In genomic region chr9:60234233-60235115, GRCm38 (mm10) we compare ENCODE assay signal across 8 mouse cellular contexts.
DNase-seq lines count a peak whose midpoint lies in the region; ATAC-seq and TF ChIP-seq lines count a peak whose summit lies in the region.

No protein-coding gene starts in this region.

- 44% methylated on average over 8 of the region's 8 CpGs for WGBS in liver, embryonic 16.5 days (ENCODE audit: insufficient replicate concordance)
- whole genome bisulfite sequencing in liver, embryonic 12.5 days (ENCODE audit: insufficient replicate concordance): 54% methylated on average over 8 of the region's 8 CpGs
- 19% methylated on average over 8 of the region's 8 CpGs for WGBS in small intestine, adult 2 months

- no peak overlapping the region; the same call in 1 of the 2 replicates for H3K27ac ChIP-seq in liver, embryonic 16.5 days (ENCODE audit: low read length)
- no peak overlapping the region for H3K27ac ChIP-seq in liver, embryonic 12.5 days
- peak overlapping the region; percentile 76 for H3K27ac ChIP-seq in small intestine, adult 2 months (ENCODE audit: insufficient read depth, low read depth, low read length)

- H3K4me2 ChIP-seq in liver, embryonic 16.5 days (ENCODE audit: low read depth, low read length): no peak overlapping the region
- no peak overlapping the region for H3K4me2 ChIP-seq in liver, embryonic 12.5 days

- TF ChIP-seq CTCF in small intestine, adult 2 months (IDR thresholded peaks at IDR 0.05; ENCODE audit: extremely low read depth, insufficient read length, insufficient replicate concordance, low read depth, low read length): no peak

- ATAC-seq in liver, embryonic 16.5 days (ENCODE audit: low read depth): peak; percentile 61; the same call in 1 of the 2 replicates
- no peak for ATAC-seq in liver, embryonic 12.5 days

- H3K9ac ChIP-seq in liver, embryonic 16.5 days (ENCODE audit: low read depth, low read length): no peak overlapping the region
- H3K9ac ChIP-seq in liver, embryonic 12.5 days: no peak overlapping the region

- DNase-seq in fibroblast of lung, adult 2 months (ENCODE audit: low read depth): peak; percentile 45
- peak; percentile 64 for DNase-seq in kidney, postnatal 10 days
- DNase-seq in spleen, postnatal 10 days (ENCODE audit: low spot score in 2 of 2): no peak
- DNase-seq in retina, postnatal 1 day: no peak
- no peak for DNase-seq in c-Kit-positive CD71-positive TER-119-positive erythroid progenitor cells, embryonic 14.5 days (ENCODE audit: low spot score)

- no peaks in the 10 kb centered on the region for H3K27me3 ChIP-seq in liver, embryonic 16.5 days (ENCODE audit: control insufficient read depth, insufficient read depth, low read depth, low read length)
- no peaks in the 10 kb centered on the region for H3K27me3 ChIP-seq in liver, embryonic 12.5 days (replicated peaks)
- H3K27me3 ChIP-seq in small intestine, adult 2 months (ENCODE audit: control insufficient read depth, insufficient read depth, low read length): no peaks in the 10 kb centered on the region

- TF ChIP-seq POLR2A in small intestine, adult 2 months (IDR thresholded peaks at IDR 0.05; ENCODE audit: low read depth, low read length): no peak

- no peak overlapping the region for H3K4me3 ChIP-seq in liver, embryonic 16.5 days (ENCODE audit: low read depth, low read length)
- H3K4me3 ChIP-seq in liver, embryonic 12.5 days: no peak overlapping the region
- H3K4me3 ChIP-seq in small intestine, adult 2 months (ENCODE audit: low read depth, low read length): no peak overlapping the region

- H3K4me1 ChIP-seq in liver, embryonic 16.5 days (ENCODE audit: control insufficient read depth, low read depth, low read length): no peaks in the 10 kb centered on the region
- no peaks in the 10 kb centered on the region for H3K4me1 ChIP-seq in liver, embryonic 12.5 days
- peaks cover 18% of the 10 kb centered on the region for H3K4me1 ChIP-seq in small intestine, adult 2 months (ENCODE audit: control insufficient read depth, insufficient read depth, insufficient read length, low read length)

- H3K36me3 ChIP-seq in liver, embryonic 16.5 days (ENCODE audit: control insufficient read depth, insufficient read depth): no peaks in the 10 kb centered on the region
- H3K36me3 ChIP-seq in liver, embryonic 12.5 days: no peaks in the 10 kb centered on the region
- no peaks in the 10 kb centered on the region for H3K36me3 ChIP-seq in small intestine, adult 2 months (ENCODE audit: control insufficient read depth, insufficient read depth, low read length)

- H3K9me3 ChIP-seq in liver, embryonic 16.5 days (replicated peaks; ENCODE audit: control insufficient read depth, low read length): no peaks in the 10 kb centered on the region
- no peaks in the 10 kb centered on the region for H3K9me3 ChIP-seq in liver, embryonic 12.5 days (replicated peaks)

Comparison
In these comparisons a context has a peak if more than half of its experiments do, and no peak if none do; other contexts are left out.
1. DNase-seq: peak in fibroblast of lung, adult 2 months (single experiment) and kidney, postnatal 10 days (single experiment); none in spleen, postnatal 10 days (0 of 2), retina, postnatal 1 day (single experiment) and c-Kit-positive CD71-positive TER-119-positive erythroid progenitor cells, embryonic 14.5 days (single experiment).